Mouse (Mus musculus): Measurements from ENCODE around the gene Aacs.
"Not testable (repeated sequence)": the region's sequence is repeated elsewhere in the genome, so short reads cannot be mapped to it uniquely, and the experiment has no call there.

The Aacs gene

GRCm38 (mm10) chr5:125466483-125466882 lies 9.1 kb upstream of the Aacs start:
- DNase-seq = no peak

DNA sequence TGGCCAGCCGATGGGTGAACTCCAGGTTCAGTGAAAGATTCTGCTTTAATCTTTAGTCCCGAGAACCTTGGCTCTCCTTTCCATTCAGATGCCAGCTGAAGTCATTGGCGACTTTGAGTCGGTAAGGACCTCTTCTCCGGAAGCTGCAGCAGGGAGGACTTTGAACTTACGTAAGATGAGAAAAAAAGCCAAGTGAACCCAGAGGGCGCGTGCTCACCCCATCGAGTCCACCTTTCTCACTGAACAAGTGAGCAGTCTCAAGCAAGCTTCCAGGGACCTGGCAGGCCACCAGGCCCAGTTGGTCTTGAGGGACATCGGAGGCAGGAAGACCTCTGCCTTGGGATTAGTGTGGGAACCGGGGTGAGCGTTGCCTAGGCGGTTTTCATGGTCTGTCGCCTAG lies 8.4 kb upstream of the Aacs start:
- no peak for DNase-seq

DNA sequence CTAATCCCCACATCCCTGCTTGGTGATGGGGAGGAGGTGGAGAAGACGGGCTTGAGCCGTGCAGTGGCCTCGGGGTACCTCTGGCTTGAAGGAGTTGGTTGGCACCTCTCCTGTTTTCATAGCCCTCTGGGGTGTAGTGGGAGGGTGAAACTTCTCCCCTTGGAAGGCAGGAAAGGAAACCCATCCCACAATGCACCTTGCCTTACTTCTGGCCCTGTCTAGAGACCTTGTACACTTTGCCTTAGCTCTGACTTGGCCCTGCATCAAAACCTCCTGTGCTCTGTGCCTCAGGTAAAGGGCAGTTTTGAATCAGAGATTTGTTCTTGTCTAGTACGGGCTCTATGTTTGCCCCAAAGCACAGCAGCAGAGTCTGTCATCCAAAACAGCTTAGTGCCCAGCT lies 4.9 kb upstream of the Aacs start:
- no peak for DNase-seq

DNA sequence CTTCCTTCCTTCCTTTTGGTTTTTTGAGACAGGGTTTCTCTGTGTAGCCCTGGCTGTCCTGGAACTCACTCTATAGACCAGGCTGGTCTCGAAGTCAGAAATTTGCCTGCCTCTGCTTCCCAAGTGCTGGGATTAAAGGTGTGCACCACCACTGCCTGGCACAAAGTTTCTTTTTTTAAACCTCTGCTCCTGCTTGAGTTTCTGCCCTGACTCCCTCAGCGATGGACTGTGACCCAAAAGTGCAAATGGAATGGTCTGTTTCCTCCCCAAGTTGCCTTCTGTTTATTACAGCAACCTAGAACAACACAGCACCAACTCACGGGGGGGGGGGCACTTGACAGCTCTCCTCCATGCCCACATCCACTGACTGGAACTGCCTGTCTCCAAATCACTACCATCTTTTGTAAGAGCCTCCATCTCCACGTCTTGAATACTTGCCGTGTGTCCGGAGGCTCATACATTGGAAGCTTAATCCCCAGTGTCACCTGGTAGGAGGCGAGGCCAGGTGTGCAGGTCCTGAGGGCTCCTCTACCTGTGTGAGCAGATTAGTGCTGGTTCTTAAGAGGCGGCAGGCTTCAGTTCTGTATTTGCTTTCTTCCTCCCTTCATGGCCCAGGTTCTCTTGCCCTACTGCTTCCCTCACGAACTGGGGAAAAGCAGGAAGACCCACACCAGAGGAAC lies 2.7 kb upstream of the Aacs start:
- no peak for DNase-seq

DNA sequence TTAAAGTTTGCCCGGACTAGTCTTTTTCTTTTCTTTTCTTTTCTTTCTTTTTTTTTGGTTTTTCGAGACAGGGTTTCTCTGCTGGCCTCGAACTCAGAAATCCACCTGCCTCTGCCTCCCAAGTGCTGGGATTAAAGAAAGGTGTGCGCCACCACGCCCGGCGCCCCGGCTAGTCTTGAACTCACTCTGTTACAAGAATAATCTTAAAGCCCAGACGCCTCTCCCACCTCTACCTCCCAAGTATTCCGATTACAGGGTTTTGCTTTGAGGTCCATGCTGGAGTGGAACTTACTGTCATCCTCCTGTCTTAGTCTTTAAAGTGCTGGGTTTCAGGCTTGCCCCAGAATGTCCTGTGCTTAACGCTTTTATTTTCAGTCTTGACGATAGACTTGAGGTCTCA lies 584 bp upstream of the Aacs start:
- DNase-seq = no peak

- peak; percentile 42 for DNase-seq
Observed at GRCm38 (mm10) chr5:125476286-125476625, 642 bp downstream of the Aacs start.

- peak; percentile 50 for DNase-seq
Observed at GRCm38 (mm10) chr5:125476799-125477198, 1.2 kb downstream of the Aacs start.

- DNase-seq = no peak
Observed at GRCm38 (mm10) chr5:125477533-125477932, 1.9 kb downstream of the Aacs start.

DNA sequence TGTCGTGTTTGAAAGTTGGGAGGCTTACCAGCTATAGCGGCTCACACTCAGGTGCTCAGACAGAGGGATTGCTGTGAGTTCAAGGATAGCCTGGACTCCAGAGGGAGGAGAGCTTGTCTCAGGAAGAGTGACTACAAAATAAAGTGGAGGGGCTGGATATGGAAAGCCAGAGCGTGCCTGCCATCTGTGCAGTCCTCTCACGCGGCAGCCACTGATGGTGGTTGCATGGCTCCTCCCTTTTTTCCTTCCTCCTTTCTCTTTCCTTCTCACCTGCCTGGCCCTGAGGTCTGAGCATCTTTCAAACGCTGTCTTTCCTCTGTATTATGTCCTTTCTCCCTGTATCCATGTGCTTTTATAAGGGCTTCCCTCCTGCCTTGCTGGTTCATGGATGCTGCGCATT lies 2.4 kb downstream of the Aacs start:
- DNase-seq = no peak

DNA sequence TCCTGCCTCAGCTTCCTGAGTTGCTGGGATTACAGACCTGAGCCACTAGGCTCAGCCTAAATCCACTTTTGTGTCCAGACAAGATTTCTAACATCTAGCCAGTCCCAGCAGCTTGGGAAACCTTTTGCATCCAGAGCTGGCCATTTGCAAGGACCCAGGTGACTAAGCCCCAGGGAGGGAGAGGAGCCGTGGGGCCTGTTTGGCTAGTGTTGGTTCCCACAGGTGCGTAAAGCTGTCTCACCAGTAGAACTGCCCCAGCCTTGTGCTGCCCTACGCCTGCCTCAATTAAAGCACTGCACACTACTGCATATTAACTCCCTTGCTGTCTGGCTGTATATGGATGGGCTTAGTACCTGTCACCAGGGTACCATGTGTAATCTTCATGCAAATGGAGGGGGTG lies 3.8 kb downstream of the Aacs start:
- no peak for DNase-seq

- no peak for DNase-seq
Observed at GRCm38 (mm10) chr5:125480434-125481231, 5.0 kb downstream of the Aacs start.

DNA sequence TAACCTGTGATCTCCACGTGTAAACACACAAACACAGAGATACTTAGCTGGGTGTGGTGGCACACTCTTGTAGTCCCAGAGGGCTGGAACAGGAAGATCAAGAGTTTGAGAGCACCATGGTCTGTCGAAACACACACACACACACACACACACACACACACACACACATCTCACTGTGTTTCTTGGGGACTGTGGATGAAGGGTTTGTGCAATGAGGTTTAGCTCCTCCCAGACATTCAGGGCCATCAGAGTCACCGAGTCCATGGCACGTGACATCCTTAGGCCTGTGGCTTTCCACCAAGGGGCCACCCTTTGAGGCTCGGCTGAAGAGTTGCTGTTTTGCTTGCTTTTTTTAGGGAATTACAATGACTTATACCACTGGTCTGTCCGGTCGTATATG lies 6.9 kb downstream of the Aacs start:
- no peak for DNase-seq

- DNase-seq = no peak
Observed at GRCm38 (mm10) chr5:125483712-125484611, 8.3 kb downstream of the Aacs start.

DNA sequence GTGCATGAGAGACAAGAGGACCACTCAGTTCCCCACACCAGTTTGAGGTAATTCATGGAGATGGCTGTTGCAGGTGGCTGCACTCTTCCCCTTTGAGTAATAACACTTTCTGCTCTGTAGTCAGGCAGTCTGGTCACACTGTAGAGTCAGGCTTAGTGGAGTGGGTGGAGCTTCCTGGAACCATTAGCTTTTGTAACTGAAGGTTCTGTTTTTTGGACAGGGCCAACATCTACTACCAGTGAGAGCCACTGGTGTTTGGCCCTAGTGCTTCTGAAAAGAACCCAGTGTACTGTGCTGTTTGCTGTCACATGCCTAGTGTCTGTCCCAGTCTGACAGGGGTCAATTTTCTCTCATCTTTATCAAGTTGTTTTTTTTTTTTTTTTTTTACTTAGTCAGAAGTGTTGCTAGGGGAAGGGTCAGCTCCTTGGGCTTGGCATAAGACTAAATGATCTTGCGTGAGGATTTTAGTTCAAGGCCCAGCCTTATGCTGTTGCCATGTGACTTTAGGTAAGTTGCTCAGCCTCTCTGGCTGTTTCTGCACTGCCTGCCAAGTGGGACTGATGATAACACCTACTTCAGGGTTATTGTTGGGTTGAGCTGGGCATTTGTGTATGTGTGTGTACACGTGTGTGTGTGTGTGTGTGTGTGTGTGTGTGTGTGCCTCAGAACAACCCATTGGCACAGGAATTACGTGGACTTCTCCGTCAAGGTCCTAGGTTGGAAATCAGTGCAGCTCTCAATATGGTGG lies 9.6 kb downstream of the Aacs start:
- DNase-seq = no peak

GRCm38 (mm10) chr5:125486088-125486487 lies 10.5 kb downstream of the Aacs start:
- DNase-seq = no peak

- DNase-seq = peak; percentile 72
Observed at GRCm38 (mm10) chr5:125487375-125488115, 11.9 kb downstream of the Aacs start.

- DNase-seq = no peak
Observed at GRCm38 (mm10) chr5:125488116-125488455, 12.5 kb downstream of the Aacs start.

DNA sequence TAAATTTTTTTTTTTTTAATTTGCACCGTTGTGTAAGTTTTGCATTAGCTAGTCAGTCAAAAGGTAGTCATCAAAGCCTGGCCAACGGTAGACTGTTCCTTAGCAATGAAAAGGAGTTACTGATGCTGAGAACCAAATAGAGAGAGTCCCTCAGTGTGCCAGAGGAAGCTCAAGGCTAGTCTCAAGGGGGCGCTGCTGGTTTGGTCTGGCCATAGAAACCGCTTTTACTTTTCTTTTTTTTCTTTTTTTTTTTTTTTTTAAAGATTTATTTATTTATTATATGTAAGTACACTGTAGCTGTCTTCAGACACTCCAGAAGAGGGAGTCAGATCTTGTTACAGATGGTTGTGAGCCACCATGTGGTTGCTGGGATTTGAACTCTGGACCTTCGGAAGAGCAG lies 13.3 kb downstream of the Aacs start:
- DNase-seq = not testable (repeated sequence)

DNA sequence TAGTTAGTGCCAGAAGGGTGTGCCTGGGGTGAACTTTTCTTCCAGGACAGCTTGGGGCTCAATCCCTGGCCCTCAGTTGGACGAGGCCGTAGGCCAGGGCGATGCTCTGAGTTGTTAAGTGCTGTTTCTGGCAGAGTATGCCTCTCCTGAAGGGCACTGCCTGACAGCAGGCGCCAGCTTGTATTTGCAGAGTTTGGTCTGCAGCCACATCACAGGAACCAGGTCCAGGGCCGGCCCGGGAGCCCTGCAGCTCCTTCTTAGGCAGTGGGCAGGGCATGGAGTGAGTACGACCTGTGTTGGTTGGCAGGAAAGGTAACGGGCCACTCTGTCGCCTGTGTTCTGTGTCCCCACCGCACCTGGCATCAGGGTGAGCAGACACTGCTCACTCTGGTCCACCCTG lies 15.5 kb downstream of the Aacs start:
- DNase-seq = peak; percentile 69

DNA sequence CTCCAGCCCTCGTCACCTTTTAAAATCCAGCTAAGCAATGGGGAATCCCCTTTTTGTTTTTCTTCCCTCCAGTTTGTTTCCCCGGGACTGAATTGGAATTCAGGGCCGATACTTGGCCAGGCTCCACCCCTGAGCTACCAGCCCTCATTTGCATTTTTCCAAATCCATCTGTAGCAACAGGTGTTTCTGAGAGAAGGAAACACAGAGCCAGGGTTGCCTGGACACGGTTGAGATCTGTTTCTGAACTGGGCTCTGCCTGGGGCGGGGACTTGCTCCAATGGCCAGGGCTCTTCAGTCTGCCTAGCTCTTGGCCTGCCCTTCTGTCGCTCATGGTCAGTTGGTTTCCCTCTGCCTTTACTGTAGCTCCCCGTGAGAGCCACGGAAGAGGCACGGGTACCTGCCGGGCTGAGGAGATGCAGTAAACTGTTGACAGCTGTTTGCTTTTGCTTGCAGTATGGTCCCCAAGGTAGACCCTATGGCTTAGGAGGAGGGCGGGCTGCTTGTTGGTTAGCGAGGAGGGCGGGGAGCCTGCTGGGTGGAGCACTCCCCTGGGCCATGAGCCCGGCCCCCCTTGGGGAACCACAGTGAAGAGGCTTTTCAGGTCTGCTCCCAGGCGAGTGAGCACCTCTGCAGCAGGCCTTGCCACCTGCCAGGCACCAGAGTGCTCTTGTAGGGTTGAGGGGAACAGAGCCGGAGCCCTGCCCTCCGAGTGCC lies 16.9 kb downstream of the Aacs start:
- DNase-seq = no peak

- DNase-seq = no peak
Observed at GRCm38 (mm10) chr5:125493093-125493423, 17.4 kb downstream of the Aacs start.

- DNase-seq = no peak
Observed at GRCm38 (mm10) chr5:125495655-125496054, 20.0 kb downstream of the Aacs start.

Data from cerebellum, adult 11 months (tissue).